Mouse (Mus musculus) ES-Bruce4 (cell line): ENCODE results near the gene Olfr12.

Experiments used
- CTCF ChIP-seq: IDR thresholded peaks from one replicate; pipeline ENCODE4 v1.8.1; 2011; ENCODE audit warnings: low read depth, low read length
- POLR2A ChIP-seq: IDR thresholded peaks from one replicate; pipeline ENCODE4 v1.8.1; 2011; ENCODE audit warnings: low read length; ENCODE audit not compliant: insufficient read depth

DNA sequence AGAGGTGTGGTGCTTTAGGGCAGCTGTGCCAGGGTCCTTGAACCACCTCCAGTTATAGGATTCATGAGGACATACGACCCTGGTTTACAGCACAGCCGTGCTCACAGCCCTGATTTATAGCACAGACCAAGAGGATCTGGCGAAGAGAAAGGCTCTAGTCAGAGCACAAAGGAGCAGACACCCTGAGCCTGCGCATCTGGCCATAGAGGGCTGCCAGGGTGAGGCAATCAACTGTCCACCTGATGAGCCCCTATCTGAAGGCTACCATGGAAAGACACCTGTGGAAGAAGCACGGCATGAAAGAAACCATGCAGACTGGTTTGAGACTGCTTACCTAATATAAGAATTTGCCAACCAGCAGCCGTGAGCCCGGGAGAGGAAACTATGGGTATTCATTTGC lies 29.0 kb downstream of the Olfr12 start:
- TF ChIP-seq CTCF (no peak), POLR2A (no peak)
